Mouse (Mus musculus) limb, embryonic 14.5 days (tissue): ENCODE measurements at regions not wholly inside any gene's neighbourhood (a gene's known extent, or its start where the extent isn't known, plus 50 kb on each side); places are given as distances from the start of the nearest gene placed in this dataset.

Experiments used
- ATAC-seq: fragments of 200-750 bp; cut with Nextera tagmentation; 2 replicates; pipeline ENCODE4 v1.8.0; 2017; ENCODE audit warnings: low read depth, moderate number of reproducible peaks, moderate TSS enrichment; ENCODE audit not compliant: low FRiP score
- DNase-seq: peaks from one replicate; pipeline ENCODE4 v3.0.0-alpha.2; 2015; ENCODE audit warnings: low spot score
- H3K27ac ChIP-seq: fragments of 300-500 bp; sonication (generic); replicated peaks from 2 replicates; pipeline ENCODE4 v1.5.1; 2014; ENCODE audit warnings: low read depth, mild to moderate bottlenecking, low read length, moderate library complexity, mixed read lengths
- H3K27me3 ChIP-seq: fragments of 300-500 bp; sonication (generic); 2 replicates; pipeline ENCODE4 v1.6.1; 2014; ENCODE audit warnings: low read length, mixed read lengths; ENCODE audit not compliant: control insufficient read depth, insufficient read depth
- H3K36me3 ChIP-seq: fragments of 300-500 bp; sonication (generic); 2 replicates; pipeline ENCODE4 v1.6.1; 2014; ENCODE audit warnings: mild to moderate bottlenecking, low read length, moderate library complexity, mixed read lengths; ENCODE audit not compliant: control insufficient read depth, insufficient read depth
- H3K4me1 ChIP-seq: fragments of 300-500 bp; sonication (generic); 2 replicates; pipeline ENCODE4 v1.6.1; 2014; ENCODE audit warnings: antibody characterized with exemption, low read length, mixed read lengths; ENCODE audit not compliant: control insufficient read depth, insufficient read depth
- H3K4me2 ChIP-seq: fragments of 300-500 bp; sonication (generic); replicated peaks from 2 replicates; pipeline ENCODE4 v1.6.1; 2014; ENCODE audit warnings: low read depth, mild to moderate bottlenecking, low read length, moderate library complexity; ENCODE audit not compliant: severe bottlenecking
- H3K4me3 ChIP-seq: fragments of 300-500 bp; sonication (generic); replicated peaks from 2 replicates; pipeline ENCODE4 v1.5.1; 2014; ENCODE audit warnings: low read length
- H3K9ac ChIP-seq: fragments of 300-500 bp; sonication (generic); 2 replicates; pipeline ENCODE4 v1.6.1; 2014; ENCODE audit warnings: mild to moderate bottlenecking, low read depth, low read length, moderate library complexity; ENCODE audit not compliant: severe bottlenecking
- H3K9me3 ChIP-seq: fragments of 300-500 bp; sonication (generic); 2 replicates; pipeline ENCODE4 v1.6.1; 2016; ENCODE audit warnings: low read length; ENCODE audit not compliant: control insufficient read depth
- POLR2A ChIP-seq: fragments of 200-500 bp; IDR thresholded peaks from 2 replicates; pipeline ENCODE4 v1.8.0; 2012; ENCODE audit warnings: inconsistent platforms, mild to moderate bottlenecking, moderate library complexity, borderline replicate concordance; ENCODE audit not compliant: insufficient read depth, insufficient read length; ENCODE audit errors: extremely low read depth
- WGBS: fragments of 180-500 bp; shearing (Covaris S2); extraction: QIAGEN DNeasy Blood & Tissue Kit; methylation state at CpG from one replicate; pipeline ENCODE4 v1.1.7; 2014; 5-methylcytosine and 5-hydroxymethylcytosine counted together

GRCm38 (mm10) chr17:52078496-52078895 is 245.4 kb upstream of the Satb1 start:
- Histone ChIP-seq H3K4me3 (no peak overlapping the region), H3K27ac (no peak overlapping the region), H3K4me2 (no peak overlapping the region), H3K9ac (no peak overlapping the region), H3K9me3 (no peaks in the 10 kb centered on the region), H3K4me1 (no peaks in the 10 kb centered on the region), H3K36me3 (no peaks in the 10 kb centered on the region), H3K27me3 (no peaks in the 10 kb centered on the region)
- DNase-seq = no peak
- ATAC-seq = no peak
- TF ChIP-seq POLR2A = no peak
- WGBS = 49% methylated on average over 8 of the region's 8 CpGs

- 94% methylated on average over 4 of the region's 4 CpGs for WGBS
- TF ChIP-seq POLR2A = no peak
- ATAC-seq (no peak), DNase-seq (no peak)
- no peaks in the 10 kb centered on the region for H3K4me1 ChIP-seq
- no peak overlapping the region for H3K9ac ChIP-seq
- no peak overlapping the region for H3K4me3 ChIP-seq
- no peak overlapping the region for H3K4me2 ChIP-seq
- no peak overlapping the region for H3K27ac ChIP-seq
- H3K36me3 ChIP-seq = no peaks in the 10 kb centered on the region
- no peaks in the 10 kb centered on the region for H3K27me3 ChIP-seq
- no peaks in the 10 kb centered on the region for H3K9me3 ChIP-seq
Observed at GRCm38 (mm10) chr17:52077951-52078350, 244.9 kb upstream of the Satb1 start.

GRCm38 (mm10) chr17:52076746-52077145 is 243.7 kb upstream of the Satb1 start:
- no peak overlapping the region for H3K27ac ChIP-seq
- WGBS = 80% methylated on average over 2 of the region's 2 CpGs
- no peak overlapping the region for H3K9ac ChIP-seq
- DNase-seq (no peak), ATAC-seq (no peak)
- H3K9me3 ChIP-seq = no peaks in the 10 kb centered on the region
- no peaks in the 10 kb centered on the region for H3K27me3 ChIP-seq
- no peak overlapping the region for H3K4me2 ChIP-seq
- H3K36me3 ChIP-seq = no peaks in the 10 kb centered on the region
- no peak for TF ChIP-seq POLR2A
- H3K4me3 ChIP-seq = no peak overlapping the region
- no peaks in the 10 kb centered on the region for H3K4me1 ChIP-seq

DNA sequence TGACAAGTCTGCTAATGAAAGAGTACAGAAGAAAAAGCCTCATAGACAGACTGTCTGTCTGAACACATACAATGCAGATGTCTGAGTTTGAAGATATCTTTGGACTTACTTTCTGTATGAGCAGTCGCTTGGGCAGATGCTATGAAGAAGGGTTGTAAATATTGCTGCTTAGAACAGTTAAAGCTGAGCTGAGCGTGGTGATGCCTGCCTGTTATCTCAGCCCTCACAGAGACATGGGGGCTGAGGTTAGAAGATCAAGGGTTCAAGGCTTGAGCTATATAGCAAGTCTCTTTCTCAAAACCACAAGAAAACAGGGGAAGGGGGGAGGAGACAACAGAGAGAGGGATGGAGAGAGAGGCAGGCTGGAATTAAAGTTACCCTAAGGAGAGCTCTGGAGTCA is 234.6 kb upstream of the Satb1 start:
- ATAC-seq (no peak), DNase-seq (no peak)
- H3K4me2 ChIP-seq = no peak overlapping the region
- no peak overlapping the region for H3K27ac ChIP-seq
- H3K9me3 ChIP-seq = no peaks in the 10 kb centered on the region
- no peak overlapping the region for H3K4me3 ChIP-seq
- no peak for TF ChIP-seq POLR2A
- no peaks in the 10 kb centered on the region for H3K4me1 ChIP-seq
- 74% methylated on average over 2 of the region's 2 CpGs for WGBS
- H3K27me3 ChIP-seq = no peaks in the 10 kb centered on the region
- H3K9ac ChIP-seq = no peak overlapping the region
- H3K36me3 ChIP-seq = no peaks in the 10 kb centered on the region

- H3K9me3 ChIP-seq = no peaks in the 10 kb centered on the region
- ATAC-seq (no peak), DNase-seq (no peak)
- no peak overlapping the region for H3K9ac ChIP-seq
- H3K4me1 ChIP-seq = no peaks in the 10 kb centered on the region
- H3K27me3 ChIP-seq = no peaks in the 10 kb centered on the region
- no peak overlapping the region for H3K4me3 ChIP-seq
- H3K36me3 ChIP-seq = no peaks in the 10 kb centered on the region
- no peak for TF ChIP-seq POLR2A
- 90% methylated on average over 5 of the region's 5 CpGs for WGBS
- no peak overlapping the region for H3K4me2 ChIP-seq
- no peak overlapping the region for H3K27ac ChIP-seq
Observed at GRCm38 (mm10) chr17:52064618-52065017, 231.5 kb upstream of the Satb1 start.

- Histone ChIP-seq H3K9ac (no peak overlapping the region), H3K9me3 (no peaks in the 10 kb centered on the region), H3K36me3 (no peaks in the 10 kb centered on the region), H3K27me3 (no peaks in the 10 kb centered on the region), H3K4me1 (no peaks in the 10 kb centered on the region), H3K4me2 (no peak overlapping the region), H3K4me3 (no peak overlapping the region), H3K27ac (no peak overlapping the region)
- no peak for DNase-seq
- no peak for TF ChIP-seq POLR2A
- no peak for ATAC-seq
- 55% methylated on average over 4 of the region's 4 CpGs for WGBS
Observed at GRCm38 (mm10) chr17:52063121-52063520, 230.0 kb upstream of the Satb1 start.
